Mouse (Mus musculus): ENCODE measurements at regions not wholly inside any gene's neighbourhood (a gene's known extent, or its start where the extent isn't known, plus 50 kb on each side); places are given as distances from the start of the nearest gene placed in this dataset.

- H3K9me3 ChIP-seq (ENCODE audit: low read depth, low read length) = no peaks in the 10 kb centered on the region
- ATAC-seq (ENCODE audit: insufficient read depth) = no peak
- TF ChIP-seq CTCF (IDR thresholded peaks at IDR 0.05; ENCODE audit: low read depth) = no peak
- no peak overlapping the region for H3K4me2 ChIP-seq
- no peaks in the 10 kb centered on the region for H3K27me3 ChIP-seq (ENCODE audit: insufficient read depth, low read length)
- H3K4me1 ChIP-seq (ENCODE audit: insufficient read depth) = no peaks in the 10 kb centered on the region
- WGBS = 82% methylated on average over 9 of the region's 9 CpGs
- DNase-seq = no peak
- H3K27ac ChIP-seq (ENCODE audit: low read depth) = no peak overlapping the region
- no peak overlapping the region for H3K9ac ChIP-seq
- H3K4me3 ChIP-seq (ENCODE audit: low read depth, low read length) = no peak overlapping the region
- no peaks in the 10 kb centered on the region for H3K36me3 ChIP-seq (ENCODE audit: insufficient read depth)
These were observed 116.7 kb upstream of the Cpm start for GRCm38 (mm10) chr10:117512424-117513257.

GRCm38 (mm10) chr10:117511483-117512406, 117.6 kb upstream of the Cpm start:
- no peak for ATAC-seq (ENCODE audit: insufficient read depth)
- Histone ChIP-seq H3K4me1 (ENCODE audit: insufficient read depth) (no peaks in the 10 kb centered on the region), H3K4me2 (no peak overlapping the region), H3K9ac (no peak overlapping the region), H3K27ac (ENCODE audit: low read depth) (no peak overlapping the region), H3K4me3 (ENCODE audit: low read depth, low read length) (no peak overlapping the region), H3K9me3 (ENCODE audit: low read depth, low read length) (no peaks in the 10 kb centered on the region), H3K27me3 (ENCODE audit: insufficient read depth, low read length) (no peaks in the 10 kb centered on the region), H3K36me3 (ENCODE audit: insufficient read depth) (no peaks in the 10 kb centered on the region)
- TF ChIP-seq CTCF (IDR thresholded peaks at IDR 0.05; ENCODE audit: low read depth) = no peak
- WGBS = 60% methylated on average over 8 of the region's 8 CpGs
- DNase-seq = peak; percentile 46

- no peak overlapping the region for H3K9ac ChIP-seq
- H3K4me2 ChIP-seq = no peak overlapping the region
- TF ChIP-seq CTCF (IDR thresholded peaks at IDR 0.05; ENCODE audit: low read depth) = no peak
- H3K4me1 ChIP-seq (ENCODE audit: insufficient read depth) = no peaks in the 10 kb centered on the region
- no peaks in the 10 kb centered on the region for H3K9me3 ChIP-seq (ENCODE audit: low read depth, low read length)
- H3K36me3 ChIP-seq (ENCODE audit: insufficient read depth) = no peaks in the 10 kb centered on the region
- no peak overlapping the region for H3K4me3 ChIP-seq (ENCODE audit: low read depth, low read length)
- no peak for DNase-seq
- no peaks in the 10 kb centered on the region for H3K27me3 ChIP-seq (ENCODE audit: insufficient read depth, low read length)
- WGBS = 92% methylated on average over 3 of the region's 3 CpGs
- ATAC-seq (ENCODE audit: insufficient read depth) = no peak
- H3K27ac ChIP-seq (ENCODE audit: low read depth) = no peak overlapping the region
These were observed 118.5 kb upstream of the Cpm start for GRCm38 (mm10) chr10:117510529-117511482.

- H3K4me3 ChIP-seq (ENCODE audit: low read depth, low read length) = no peak overlapping the region
- ATAC-seq (ENCODE audit: insufficient read depth) = no peak
- no peaks in the 10 kb centered on the region for H3K9me3 ChIP-seq (ENCODE audit: low read depth, low read length)
- H3K4me1 ChIP-seq (ENCODE audit: insufficient read depth) = no peaks in the 10 kb centered on the region
- 84% methylated on average over 2 of the region's 2 CpGs for WGBS
- no peak overlapping the region for H3K4me2 ChIP-seq
- no peak for DNase-seq
- H3K36me3 ChIP-seq (ENCODE audit: insufficient read depth) = no peaks in the 10 kb centered on the region
- no peaks in the 10 kb centered on the region for H3K27me3 ChIP-seq (ENCODE audit: insufficient read depth, low read length)
- TF ChIP-seq CTCF (IDR thresholded peaks at IDR 0.05; ENCODE audit: low read depth) = no peak
- H3K9ac ChIP-seq = no peak overlapping the region
- no peak overlapping the region for H3K27ac ChIP-seq (ENCODE audit: low read depth)
These were observed 119.1 kb upstream of the Cpm start for GRCm38 (mm10) chr10:117510224-117510486.

- H3K27ac ChIP-seq (ENCODE audit: low read depth) = no peak overlapping the region
- no peak for TF ChIP-seq CTCF (IDR thresholded peaks at IDR 0.05; ENCODE audit: low read depth)
- no peak overlapping the region for H3K9ac ChIP-seq
- no peaks in the 10 kb centered on the region for H3K4me1 ChIP-seq (ENCODE audit: insufficient read depth)
- no peak overlapping the region for H3K4me2 ChIP-seq
- no peak for ATAC-seq (ENCODE audit: insufficient read depth)
- WGBS = 80% methylated on average over 9 of the region's 9 CpGs
- H3K27me3 ChIP-seq (ENCODE audit: insufficient read depth, low read length) = no peaks in the 10 kb centered on the region
- no peak for DNase-seq
- H3K4me3 ChIP-seq (ENCODE audit: low read depth, low read length) = no peak overlapping the region
- no peaks in the 10 kb centered on the region for H3K9me3 ChIP-seq (ENCODE audit: low read depth, low read length)
- H3K36me3 ChIP-seq (ENCODE audit: insufficient read depth) = no peaks in the 10 kb centered on the region
These were observed 119.7 kb upstream of the Cpm start for GRCm38 (mm10) chr10:117509431-117510223.

GRCm38 (mm10) chr10:117506252-117506992, 122.9 kb upstream of the Cpm start:
- no peak for TF ChIP-seq CTCF (IDR thresholded peaks at IDR 0.05; ENCODE audit: low read depth)
- DNase-seq (no peak), ATAC-seq (ENCODE audit: insufficient read depth) (no peak)
- 85% methylated on average over 5 of the region's 5 CpGs for WGBS
- Histone ChIP-seq H3K4me1 (ENCODE audit: insufficient read depth) (no peaks in the 10 kb centered on the region), H3K9ac (no peak overlapping the region), H3K4me2 (no peak overlapping the region), H3K27ac (ENCODE audit: low read depth) (no peak overlapping the region), H3K36me3 (ENCODE audit: insufficient read depth) (no peaks in the 10 kb centered on the region), H3K4me3 (ENCODE audit: low read depth, low read length) (no peak overlapping the region), H3K9me3 (ENCODE audit: low read depth, low read length) (no peaks in the 10 kb centered on the region), H3K27me3 (ENCODE audit: insufficient read depth, low read length) (no peaks in the 10 kb centered on the region)

Measured in lung, embryonic 14.5 days (tissue).